Mouse (Mus musculus) stomach, postnatal 0 days (tissue): ENCODE results near the gene Chst4.

Experiments used
- CTCF ChIP-seq: IDR thresholded peaks from 2 replicates; pipeline ENCODE4 v1.5.1; 2016; ENCODE audit warnings: antibody characterized with exemption, low read depth, mild to moderate bottlenecking, moderate library complexity
- EP300 ChIP-seq: optimal IDR thresholded peaks from 2 replicates; pipeline ENCODE3; 2016; ENCODE audit warnings: antibody characterized with exemption

DNA sequence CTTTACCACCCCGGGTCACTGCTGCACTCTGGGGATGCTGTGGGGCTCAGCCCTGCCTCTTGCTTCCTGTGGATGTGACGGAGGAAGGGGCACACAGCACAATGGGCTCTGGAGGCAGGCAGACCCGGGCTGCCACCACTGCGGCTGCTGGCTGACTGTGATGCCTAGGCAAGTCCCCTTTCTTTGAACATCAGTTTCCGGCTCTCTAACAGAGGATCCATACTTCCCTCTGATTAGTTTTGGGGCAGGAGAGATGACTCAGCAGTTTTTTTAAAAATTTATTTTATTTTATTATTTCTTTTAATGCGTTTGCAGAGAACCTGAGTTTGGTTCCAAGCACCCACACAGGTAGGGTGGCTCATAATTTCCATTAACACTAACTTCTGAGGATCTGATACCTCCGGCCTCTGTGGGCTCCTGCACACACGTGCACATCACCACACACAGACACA, 30.5 kb downstream of the Chst4 start:
- no peak for TF ChIP-seq CTCF
- no peak for TF ChIP-seq EP300
